Mouse (Mus musculus): ENCODE measurements around the gene Ssr1. TPM values are rescaled to one million over a fixed set of nuclear protein-coding genes. Genes with fewer than 3 reads are reported as not detected.

Ssr1 gene
- total and polyA plus RNA-seq, 2 experiments = 5.9 to 24.2 TPM

DNA sequence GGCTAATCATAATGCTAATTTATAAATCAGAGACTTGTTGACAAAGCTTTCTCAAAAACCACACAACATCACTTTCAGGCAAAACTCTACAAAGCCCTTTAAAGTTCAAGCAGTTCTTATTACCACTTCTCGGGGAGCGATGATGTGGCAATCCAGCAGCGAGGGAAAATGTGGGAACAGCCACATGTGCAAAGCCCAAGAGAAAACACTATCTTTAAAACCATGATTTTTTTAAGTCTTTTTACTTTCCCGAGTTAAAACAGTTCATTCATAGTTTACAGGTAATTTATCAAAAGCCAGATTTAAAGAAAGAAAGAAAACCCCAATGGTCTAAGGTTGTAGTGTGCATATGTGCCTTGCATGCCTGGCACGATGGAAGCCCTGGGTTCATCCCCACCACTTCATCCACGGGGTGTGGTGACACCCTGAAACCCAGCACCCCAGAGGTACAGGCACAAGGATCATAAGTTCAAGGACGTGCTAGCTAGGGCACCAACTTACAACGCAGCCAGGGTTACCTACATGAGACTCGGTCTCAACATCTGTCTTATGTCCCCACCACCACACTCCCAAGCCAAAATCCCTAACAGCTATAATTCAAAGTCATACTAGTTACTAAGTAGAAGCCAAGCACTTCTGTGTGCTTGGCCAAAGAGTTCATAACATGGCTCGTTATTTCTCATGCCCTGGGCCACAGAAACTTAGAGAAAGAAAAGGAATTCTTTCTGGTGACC is 1.2 kb downstream of the Ssr1 start:
- WGBS = 5% methylated on average over 10 of the region's 10 CpGs
- Histone ChIP-seq H3K4me1 (ENCODE audit: control insufficient read depth, insufficient read depth, low read length) (peaks cover 3% of the 10 kb centered on the region; the same call in 1 of the 2 replicates), H3K27me3 (ENCODE audit: control insufficient read depth, insufficient read depth, low read length) (no peaks in the 10 kb centered on the region), H3K9ac (ENCODE audit: low read depth, low read length) (peak overlapping the region; percentile 99), H3K79me2 (ENCODE audit: control insufficient read depth, insufficient read depth, low read length) (peaks cover 11% of the 10 kb centered on the region; the same call in 1 of the 2 replicates), H3K36me3 (ENCODE audit: control insufficient read depth, insufficient read depth, low read length) (peaks cover 23% of the 10 kb centered on the region), H3K4me3 (ENCODE audit: insufficient read depth, low read depth, low read length) (peak overlapping the region; percentile 99), H3K27ac (replicated peaks; ENCODE audit: insufficient read depth, low read depth, low read length) (peak overlapping the region; percentile 13; the same call in 1 of the 2 replicates)
- DNase-seq (ENCODE audit: extremely low read depth, low read depth, low spot score) = peak; percentile 59
- TF ChIP-seq POLR2A (IDR thresholded peaks at IDR 0.05; ENCODE audit: extremely low read depth, insufficient read depth, low read length) = no peak
- TF ChIP-seq CTCF (IDR thresholded peaks at IDR 0.05; ENCODE audit: low read depth, low read length) = no peak

DNA sequence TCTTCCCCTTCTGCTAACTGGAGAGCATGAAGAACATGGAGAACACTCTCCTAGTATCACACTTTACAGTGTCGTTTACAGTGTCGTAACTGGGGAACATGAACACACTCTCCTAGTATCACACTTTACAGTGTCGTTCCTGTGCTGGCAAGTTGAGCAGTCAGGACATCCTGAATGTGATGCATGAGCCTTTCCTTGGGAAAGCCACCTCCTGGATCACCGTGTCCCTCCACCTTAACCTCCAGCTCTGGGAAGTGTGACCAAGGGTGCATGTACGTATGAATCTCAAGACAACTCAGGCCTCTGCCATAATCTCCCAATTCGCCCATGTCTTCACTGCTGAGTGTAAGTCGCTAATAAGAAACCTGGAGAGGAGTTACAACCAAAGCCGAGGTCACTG is 4.3 kb downstream of the Ssr1 start:
- Histone ChIP-seq H3K9ac (ENCODE audit: low read depth, low read length) (no peak overlapping the region), H3K4me3 (ENCODE audit: insufficient read depth, low read depth, low read length) (no peak overlapping the region), H3K27ac (replicated peaks; ENCODE audit: insufficient read depth, low read depth, low read length) (no peak overlapping the region), H3K4me1 (ENCODE audit: control insufficient read depth, insufficient read depth, low read length) (peaks cover 3% of the 10 kb centered on the region; the same call in 1 of the 2 replicates), H3K79me2 (ENCODE audit: control insufficient read depth, insufficient read depth, low read length) (peaks cover 11% of the 10 kb centered on the region; the same call in 1 of the 2 replicates), H3K36me3 (ENCODE audit: control insufficient read depth, insufficient read depth, low read length) (peaks cover 50% of the 10 kb centered on the region), H3K27me3 (ENCODE audit: control insufficient read depth, insufficient read depth, low read length) (no peaks in the 10 kb centered on the region)
- TF ChIP-seq CTCF (IDR thresholded peaks at IDR 0.05; ENCODE audit: low read depth, low read length) (no peak), POLR2A (IDR thresholded peaks at IDR 0.05; ENCODE audit: extremely low read depth, insufficient read depth, low read length) (no peak)
- DNase-seq (ENCODE audit: extremely low read depth, low read depth, low spot score) = no peak
- 85% methylated on average over 8 of the region's 8 CpGs for WGBS

GRCm38 (mm10) chr13:37986166-37986565 is 7.9 kb downstream of the Ssr1 start:
- peaks cover 77% of the 10 kb centered on the region for H3K36me3 ChIP-seq (ENCODE audit: control insufficient read depth, insufficient read depth, low read length)

GRCm38 (mm10) chr13:37981063-37981462 is 13.0 kb downstream of the Ssr1 start:
- TF ChIP-seq POLR2A (IDR thresholded peaks at IDR 0.05; ENCODE audit: extremely low read depth, insufficient read depth, low read length) (no peak), CTCF (IDR thresholded peaks at IDR 0.05; ENCODE audit: low read depth, low read length) (no peak)
- no peaks in the 10 kb centered on the region for H3K27me3 ChIP-seq (ENCODE audit: control insufficient read depth, insufficient read depth, low read length)
- DNase-seq (ENCODE audit: extremely low read depth, low read depth, low spot score) = no peak
- H3K36me3 ChIP-seq (ENCODE audit: control insufficient read depth, insufficient read depth, low read length) = peaks cover 72% of the 10 kb centered on the region
- no peaks in the 10 kb centered on the region for H3K4me1 ChIP-seq (ENCODE audit: control insufficient read depth, insufficient read depth, low read length)
- no peak overlapping the region for H3K27ac ChIP-seq (replicated peaks; ENCODE audit: insufficient read depth, low read depth, low read length)
- H3K79me2 ChIP-seq (ENCODE audit: control insufficient read depth, insufficient read depth, low read length) = no peaks in the 10 kb centered on the region
- H3K9ac ChIP-seq (ENCODE audit: low read depth, low read length) = no peak overlapping the region
- 92% methylated on average over 5 of the region's 5 CpGs for WGBS
- H3K4me3 ChIP-seq (ENCODE audit: insufficient read depth, low read depth, low read length) = no peak overlapping the region

More at GRCm38 (mm10) chr13:37986166-37986565, 7.9 kb downstream of the Ssr1 start:
- H3K4me3 ChIP-seq (ENCODE audit: insufficient read depth, low read depth, low read length) = no peak overlapping the region
- no peak for TF ChIP-seq POLR2A (IDR thresholded peaks at IDR 0.05; ENCODE audit: extremely low read depth, insufficient read depth, low read length)
- no peak for TF ChIP-seq CTCF (IDR thresholded peaks at IDR 0.05; ENCODE audit: low read depth, low read length)
- no peak for DNase-seq (ENCODE audit: extremely low read depth, low read depth, low spot score)
- no peak overlapping the region for H3K9ac ChIP-seq (ENCODE audit: low read depth, low read length)
- no peaks in the 10 kb centered on the region for H3K4me1 ChIP-seq (ENCODE audit: control insufficient read depth, insufficient read depth, low read length)
- H3K27ac ChIP-seq (replicated peaks; ENCODE audit: insufficient read depth, low read depth, low read length) = no peak overlapping the region
- H3K27me3 ChIP-seq (ENCODE audit: control insufficient read depth, insufficient read depth, low read length) = no peaks in the 10 kb centered on the region
- 94% methylated on average over 10 of the region's 10 CpGs for WGBS
- H3K79me2 ChIP-seq (ENCODE audit: control insufficient read depth, insufficient read depth, low read length) = 0 out of 2 replicates have a peak, but pooled peaks cover 2% of the 10 kb centered on the region

- Histone ChIP-seq H3K27ac (replicated peaks; ENCODE audit: insufficient read depth, low read depth, low read length) (no peak overlapping the region), H3K9ac (ENCODE audit: low read depth, low read length) (no peak overlapping the region), H3K4me3 (ENCODE audit: insufficient read depth, low read depth, low read length) (no peak overlapping the region), H3K79me2 (ENCODE audit: control insufficient read depth, insufficient read depth, low read length) (no peaks in the 10 kb centered on the region), H3K4me1 (ENCODE audit: control insufficient read depth, insufficient read depth, low read length) (no peaks in the 10 kb centered on the region), H3K36me3 (ENCODE audit: control insufficient read depth, insufficient read depth, low read length) (peaks cover 68% of the 10 kb centered on the region), H3K27me3 (ENCODE audit: control insufficient read depth, insufficient read depth, low read length) (no peaks in the 10 kb centered on the region)
- no peak for TF ChIP-seq CTCF (IDR thresholded peaks at IDR 0.05; ENCODE audit: low read depth, low read length)
- no peak for TF ChIP-seq POLR2A (IDR thresholded peaks at IDR 0.05; ENCODE audit: extremely low read depth, insufficient read depth, low read length)
- 96% methylated on average over 10 of the region's 10 CpGs for WGBS
- no peak for DNase-seq (ENCODE audit: extremely low read depth, low read depth, low spot score)
Observed at GRCm38 (mm10) chr13:37980346-37980745, 13.7 kb downstream of the Ssr1 start.

DNA sequence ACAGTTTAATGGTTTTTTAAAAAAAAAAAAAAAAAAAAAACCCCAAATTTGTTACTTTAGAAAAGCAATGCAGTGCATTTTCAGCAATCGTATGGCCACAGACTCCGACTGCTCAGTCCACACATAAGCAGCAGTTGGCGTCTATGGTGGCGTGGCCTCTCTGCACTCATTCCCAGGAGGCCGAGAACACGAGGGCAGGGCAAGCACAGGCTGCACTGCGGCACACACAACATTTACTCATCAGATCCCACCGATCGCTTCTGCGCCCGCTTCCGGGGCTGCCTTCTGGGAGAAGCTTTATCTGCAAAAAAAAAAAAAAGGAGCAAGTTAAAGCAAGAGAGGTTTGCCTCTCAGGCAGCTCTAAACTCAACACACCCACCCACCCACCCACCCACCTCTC is 14.5 kb downstream of the Ssr1 start:
- TF ChIP-seq POLR2A (IDR thresholded peaks at IDR 0.05; ENCODE audit: extremely low read depth, insufficient read depth, low read length) (no peak), CTCF (IDR thresholded peaks at IDR 0.05; ENCODE audit: low read depth, low read length) (no peak)
- H3K4me1 ChIP-seq (ENCODE audit: control insufficient read depth, insufficient read depth, low read length) = no peaks in the 10 kb centered on the region
- no peak overlapping the region for H3K9ac ChIP-seq (ENCODE audit: low read depth, low read length)
- no peaks in the 10 kb centered on the region for H3K27me3 ChIP-seq (ENCODE audit: control insufficient read depth, insufficient read depth, low read length)
- H3K27ac ChIP-seq (replicated peaks; ENCODE audit: insufficient read depth, low read depth, low read length) = no peak overlapping the region
- 94% methylated on average over 12 of the region's 12 CpGs for WGBS
- H3K79me2 ChIP-seq (ENCODE audit: control insufficient read depth, insufficient read depth, low read length) = no peaks in the 10 kb centered on the region
- DNase-seq (ENCODE audit: extremely low read depth, low read depth, low spot score) = no peak
- peaks cover 63% of the 10 kb centered on the region for H3K36me3 ChIP-seq (ENCODE audit: control insufficient read depth, insufficient read depth, low read length)
- no peak overlapping the region for H3K4me3 ChIP-seq (ENCODE audit: insufficient read depth, low read depth, low read length)

Data from liver, adult 2 months (tissue).